Mouse (Mus musculus) E14TG2a.4 (cell line): ENCODE results near the gene Treml4.

Source experiments
- CTCF ChIP-seq: conservative IDR thresholded peaks from 2 replicates; pipeline ENCODE4 v1.5.1; 2014; ENCODE audit warnings: low read length
- NANOG ChIP-seq: IDR thresholded peaks from 2 replicates; pipeline ENCODE4 v1.6.1; 2014; ENCODE audit warnings: borderline replicate concordance, low read length, mixed read lengths

DNA sequence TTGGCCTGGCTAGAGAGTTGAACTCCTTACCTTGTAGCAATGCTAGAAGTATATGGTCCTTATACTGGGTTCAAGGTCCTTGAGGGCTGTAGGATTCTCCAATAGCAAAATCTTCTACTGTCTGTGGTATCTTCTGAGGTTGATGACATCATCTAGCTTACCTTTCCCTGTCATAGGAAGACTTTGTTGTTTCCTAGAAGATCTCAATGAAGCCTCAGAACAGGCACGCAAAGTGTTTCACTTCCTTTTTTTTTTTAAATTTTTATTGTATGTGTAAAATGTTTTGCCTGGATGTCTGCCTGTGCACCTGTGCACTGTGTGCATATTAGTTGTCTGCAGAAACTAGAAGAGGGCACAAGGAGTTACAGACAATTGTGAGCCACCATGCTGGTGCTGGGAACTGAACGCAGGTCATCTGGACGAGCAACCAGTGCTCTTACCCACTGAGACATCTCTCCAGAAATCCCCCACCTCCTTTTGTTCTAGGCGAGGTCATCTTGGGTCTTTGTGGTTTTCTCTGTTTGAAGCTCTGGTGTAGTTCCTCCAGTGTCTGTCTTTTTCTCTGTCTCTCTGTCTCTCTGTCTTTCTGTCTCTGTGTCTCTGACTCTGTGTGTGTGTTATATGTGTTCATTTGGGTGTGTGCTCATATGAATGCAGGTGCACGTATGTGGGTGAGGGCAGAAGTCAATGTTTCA, 29.6 kb downstream of the Treml4 start:
- TF ChIP-seq CTCF, result no peak
- no peak for TF ChIP-seq NANOG
